Mouse (Mus musculus) left cerebral cortex, postnatal 25 days (tissue): Measurements from ENCODE around the gene Olfr47. TPM values are rescaled to one million over a fixed set of nuclear protein-coding genes. Genes with fewer than 3 reads are reported as not detected.
"Not testable (repeated sequence)": the region's sequence is repeated elsewhere in the genome, so short reads cannot be mapped to it uniquely, and the experiment has no call there.

Source experiments
- DNase-seq, 2 experiments: peaks; one replicate each; pipeline ENCODE4 v3.0.0; 2022; ENCODE audit warnings: low spot score in 2 of 2, mixed read lengths in 1 of 2
- intact Hi-C: fragments of 180-260 bp; cut with DNase I; formaldehyde crosslinking; loops from one replicate; pipeline ENCODE4 v1.15.1; 2025
- total RNA-seq, 2 experiments: library from RNA; stranded (reverse); gene quantifications; 2 replicates each; pipeline ENCODE4 v1.2.3; 2021

Olfr47 gene
- total RNA-seq: not detected

DNA sequence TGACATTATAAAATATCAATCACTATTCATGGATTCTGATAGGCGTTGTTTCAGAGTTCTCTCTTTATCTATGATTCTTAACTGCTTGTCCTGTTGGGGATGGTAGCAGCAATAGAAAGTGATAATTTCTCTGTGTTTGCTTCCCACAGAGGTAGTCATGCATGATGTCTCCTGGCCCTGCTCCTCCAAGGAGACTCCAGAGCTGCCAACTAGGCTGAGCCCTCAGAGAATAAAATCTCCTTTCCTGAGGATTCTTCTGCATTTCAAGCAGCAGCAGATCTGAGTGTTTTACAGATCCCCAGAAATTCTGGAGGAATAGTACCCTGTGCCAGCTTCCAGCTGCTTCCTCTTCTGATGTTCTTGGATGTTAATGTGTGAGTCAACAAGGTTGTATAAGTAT, at the start of gene Olfr47:
TSS of gene Olfr47 (plus strand) at position 275 of the 400 bp plus-strand sequence.
- DNase-seq: peak in 1 of 2 experiments; percentile 12
- intact Hi-C loops: not testable (repeated sequence)

DNA sequence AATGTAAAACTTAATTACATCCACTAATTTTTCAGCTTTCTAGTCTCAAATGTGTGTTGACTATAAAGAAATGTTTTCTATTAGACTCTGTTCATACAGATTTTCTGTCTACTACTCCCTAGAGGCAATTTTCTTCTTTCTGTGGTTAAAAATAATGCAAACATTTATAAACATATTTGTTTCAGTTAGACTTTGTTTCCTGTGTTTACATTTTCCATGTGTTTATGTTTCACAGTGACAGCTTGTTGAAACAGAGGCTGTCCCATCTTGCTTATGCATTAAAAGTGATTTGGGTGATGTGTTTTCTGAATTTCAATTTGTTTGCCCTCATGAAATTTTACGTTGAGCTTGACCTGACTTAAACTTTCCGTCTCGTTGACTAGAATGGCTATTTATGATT, 40.3 kb upstream of the Olfr47 start:
- intact Hi-C loops: no loop called here
- DNase-seq: no peak

DNA sequence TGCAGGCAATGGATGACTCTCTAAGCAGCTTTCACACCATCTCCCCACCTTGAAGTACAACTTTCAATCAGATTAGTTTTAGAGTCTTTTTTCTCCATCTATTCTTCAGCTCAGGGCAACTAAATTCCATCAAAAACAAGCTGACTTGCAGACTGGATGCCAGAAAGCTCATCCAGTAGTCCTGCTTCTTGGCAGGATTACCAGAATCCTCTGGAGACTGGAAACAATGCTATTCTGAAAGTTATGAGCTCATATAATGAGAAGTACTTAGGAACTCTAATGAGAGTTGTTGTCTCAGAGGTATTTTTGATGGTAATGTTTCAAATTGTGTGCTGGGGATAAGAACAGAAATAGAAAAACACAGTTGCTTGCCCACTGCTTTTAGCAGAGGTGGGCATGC, 34.5 kb upstream of the Olfr47 start, which contains the start of gene Olfr435:
TSS of gene Olfr435 (plus strand) at position 366 of the 400 bp plus-strand sequence.
- DNase-seq: peak in 1 of 2 experiments; percentile 12
- intact Hi-C loops: no loop called here

DNA sequence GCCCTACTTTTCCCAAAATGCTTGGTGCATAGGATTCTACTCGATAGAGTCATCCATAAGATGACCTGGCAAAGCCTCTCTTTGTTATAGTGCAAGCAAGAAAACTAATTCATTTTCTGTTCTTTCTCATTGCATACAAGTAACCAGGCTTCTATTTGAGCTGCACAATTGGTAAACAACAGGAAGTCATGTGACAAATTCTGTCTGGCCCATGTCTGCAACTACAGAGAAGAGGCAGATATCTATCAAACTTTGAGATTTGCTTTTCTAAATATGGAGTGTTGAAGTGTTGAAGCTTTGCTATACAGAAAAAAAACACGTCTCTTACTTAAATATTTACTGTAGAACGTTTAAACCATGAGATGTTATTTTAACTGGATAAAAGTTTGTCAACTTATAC, 33.2 kb upstream of the Olfr47 start:
- intact Hi-C loops: no loop called here
- DNase-seq: no peak

DNA sequence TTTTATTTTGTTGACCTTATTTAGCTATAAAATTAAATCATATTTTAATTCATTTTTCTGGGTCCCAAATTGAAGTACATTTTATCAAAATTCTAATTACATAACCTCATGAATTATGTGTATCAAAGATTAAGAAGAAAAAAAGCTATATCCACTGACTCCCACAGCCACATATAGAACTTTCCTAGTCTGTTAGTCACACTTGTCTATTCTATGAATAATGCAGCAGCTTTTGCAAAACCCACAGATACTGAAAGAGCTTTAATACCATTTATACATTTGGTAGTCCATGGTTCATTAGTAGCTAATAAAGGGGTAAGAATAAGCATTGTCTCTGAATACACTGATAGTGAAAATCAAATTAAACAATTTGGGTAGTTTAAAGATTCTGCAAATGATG, 28.5 kb upstream of the Olfr47 start:
- intact Hi-C loops: no loop called here
- DNase-seq: no peak

DNA sequence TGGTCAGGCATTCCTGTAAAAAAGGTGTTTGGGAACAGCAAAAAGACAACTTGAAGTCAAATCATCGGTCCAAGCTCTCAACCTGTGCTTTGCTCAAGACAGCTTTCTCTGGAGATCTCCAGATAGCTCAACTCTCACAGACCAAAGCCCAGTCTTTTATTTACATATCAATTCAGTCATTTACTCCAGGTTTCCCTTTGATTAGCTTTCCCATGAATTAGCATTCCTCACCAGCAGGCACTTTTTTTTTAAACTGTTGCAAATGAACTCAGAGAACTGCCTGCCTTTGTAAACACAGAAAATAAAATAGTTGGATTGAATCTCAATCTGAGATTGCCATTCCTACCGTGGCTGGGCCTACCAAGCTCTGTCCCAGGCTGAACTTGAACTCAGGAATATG, 26.0 kb upstream of the Olfr47 start:
- intact Hi-C loops: no loop called here

DNA sequence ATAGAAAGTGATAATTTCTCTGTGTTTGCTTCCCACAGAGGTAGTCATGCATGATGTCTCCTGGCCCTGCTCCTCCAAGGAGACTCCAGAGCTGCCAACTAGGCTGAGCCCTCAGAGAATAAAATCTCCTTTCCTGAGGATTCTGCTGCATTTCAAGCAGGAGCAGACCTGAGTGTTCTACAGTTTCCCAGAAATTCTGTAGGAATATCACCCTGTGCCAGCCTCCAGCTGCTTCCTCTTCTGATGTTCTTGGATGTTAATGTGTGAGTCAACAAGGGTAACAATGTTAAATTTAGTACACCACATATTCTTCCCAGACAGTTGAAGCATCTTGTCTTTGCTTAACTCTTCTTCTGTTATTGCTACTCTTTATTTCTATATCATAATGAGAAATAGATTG, 18.5 kb upstream of the Olfr47 start, which contains the start of gene Olfr434:
TSS of gene Olfr434 (plus strand) at position 149 of the 400 bp plus-strand sequence.
- peak; percentile 21 to 88 for DNase-seq
- intact Hi-C loops: not testable (repeated sequence)

More for the DNA sequence above, 26.0 kb upstream of the Olfr47 start:
- no peak for DNase-seq

DNA sequence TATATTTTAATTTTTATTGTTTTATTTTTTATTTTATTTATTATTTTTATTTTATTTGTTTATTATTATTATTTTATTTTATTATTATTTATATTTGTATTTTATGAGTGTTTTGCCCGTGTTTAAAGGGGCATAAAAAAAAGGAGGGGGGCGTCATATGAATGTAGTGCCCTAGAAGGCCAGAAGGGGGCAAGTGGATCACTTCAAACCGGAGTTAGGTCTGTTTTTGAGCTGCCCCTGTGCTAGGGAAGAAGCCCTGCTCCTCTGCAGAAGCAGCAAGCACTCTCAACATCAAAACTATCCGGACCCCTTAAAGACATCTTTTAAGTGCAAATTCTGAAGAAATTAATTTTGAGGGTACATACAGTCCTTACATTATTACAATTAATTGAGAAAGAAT, 10.7 kb downstream of the Olfr47 start:
- DNase-seq: no peak
- intact Hi-C loops: no loop called here

DNA sequence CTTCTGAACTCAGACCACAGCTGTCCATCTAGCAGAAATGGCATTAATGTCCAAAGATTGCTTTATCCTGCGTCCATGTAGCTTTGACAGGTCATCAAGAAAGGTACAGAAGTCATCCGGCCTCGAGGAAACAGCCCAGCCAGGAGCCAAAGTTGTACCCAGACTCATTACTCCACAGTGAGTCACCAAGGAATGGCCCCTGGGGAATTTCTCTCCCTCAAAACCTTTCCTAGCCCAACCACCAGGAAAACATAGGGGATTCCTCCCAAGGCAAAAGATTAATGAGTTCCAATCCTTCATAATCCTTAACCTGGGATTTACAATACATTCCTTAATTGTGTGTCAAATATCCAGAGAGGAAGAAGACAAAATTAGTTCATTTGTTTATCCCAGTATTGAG, 16.1 kb downstream of the Olfr47 start:
- intact Hi-C loops: no loop called here
- no peak for DNase-seq

DNA sequence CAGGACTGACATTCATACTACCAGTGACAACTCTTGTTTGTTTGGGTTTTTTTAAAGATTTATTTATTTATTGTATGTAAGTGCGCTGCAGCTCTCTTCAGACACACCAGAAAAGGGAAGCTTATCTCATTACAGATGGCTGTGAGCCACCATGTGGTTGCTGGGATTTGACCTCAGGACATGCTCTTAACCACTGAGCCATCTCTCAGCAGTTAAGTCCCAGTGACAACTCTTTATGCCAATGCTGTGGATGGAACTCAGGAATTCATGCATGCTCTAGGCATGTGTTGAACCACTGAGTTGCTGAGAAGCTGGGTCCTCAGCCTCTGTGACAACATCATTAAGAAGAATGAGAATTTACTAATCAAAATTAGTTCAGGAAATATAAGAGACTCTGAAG, 21.7 kb downstream of the Olfr47 start:
- intact Hi-C loops: loop anchor here (10.0 kb wide), 1 partner anchor 82 kb away; no protein-coding TSS in a partner anchor
- DNase-seq: no peak

DNA sequence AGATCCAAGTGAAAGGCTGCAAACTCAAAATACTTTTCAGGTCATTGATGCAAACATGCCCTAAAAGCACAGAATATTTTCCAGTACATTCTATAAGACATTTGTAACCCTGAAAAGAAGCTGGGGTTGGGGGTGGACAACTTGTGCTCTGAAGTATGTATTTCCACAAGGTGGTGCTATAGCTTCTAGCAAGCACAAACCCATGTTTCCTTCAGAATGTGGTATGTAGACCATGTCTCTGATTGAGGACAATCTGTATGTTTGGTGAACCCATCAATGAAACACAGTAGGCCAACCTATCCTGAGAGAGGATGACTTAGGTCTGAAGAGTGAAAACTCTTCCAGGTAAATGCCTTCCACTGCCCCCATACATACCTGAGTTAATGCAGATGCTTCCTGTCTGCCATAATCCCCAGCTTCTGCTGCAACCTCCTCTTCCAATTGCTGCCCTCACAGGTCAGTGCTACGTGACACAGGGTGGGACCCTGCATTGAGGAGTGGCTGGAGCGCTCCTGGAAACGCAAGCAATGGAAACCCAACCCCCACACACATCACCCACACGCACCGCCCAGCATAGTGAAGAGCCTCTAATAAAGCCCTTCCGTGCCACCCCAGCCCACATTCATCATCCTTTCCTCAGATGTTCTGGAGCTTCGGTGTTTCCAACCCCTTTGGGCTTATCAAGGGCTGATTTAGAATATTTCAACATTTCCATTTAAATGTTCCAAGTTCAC, 23.0 kb downstream of the Olfr47 start:
- intact Hi-C loops: loop anchor here (2.0 to 10.0 kb wide), 2 partner anchors 42 to 80 kb away; no protein-coding TSS in a partner anchor

DNA sequence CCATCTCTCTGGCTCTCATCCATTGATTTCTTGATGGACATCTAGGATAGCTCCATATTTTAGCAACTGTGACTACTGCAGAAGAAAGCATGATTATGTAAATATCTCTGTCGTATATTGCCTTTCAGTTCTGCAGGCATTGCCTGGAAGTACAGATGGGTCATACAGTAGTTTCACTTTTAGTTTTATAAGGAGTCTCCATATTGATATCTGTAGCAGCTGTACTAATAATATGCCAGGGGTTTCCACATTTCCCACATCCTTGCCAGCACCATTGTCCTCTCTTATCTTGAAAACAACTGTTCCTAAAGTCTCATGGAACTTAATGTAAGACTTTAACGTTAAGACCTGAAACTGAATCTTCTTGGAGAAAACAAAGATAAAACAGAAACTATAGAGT, 29.4 kb downstream of the Olfr47 start:
- intact Hi-C loops: loop anchor here (1.0 kb wide), 1 partner anchor 17 kb away; no protein-coding TSS in a partner anchor
- DNase-seq: no peak

More for the DNA sequence above, 23.0 kb downstream of the Olfr47 start:
- DNase-seq: peak in 1 of 2 experiments; percentile 18

DNA sequence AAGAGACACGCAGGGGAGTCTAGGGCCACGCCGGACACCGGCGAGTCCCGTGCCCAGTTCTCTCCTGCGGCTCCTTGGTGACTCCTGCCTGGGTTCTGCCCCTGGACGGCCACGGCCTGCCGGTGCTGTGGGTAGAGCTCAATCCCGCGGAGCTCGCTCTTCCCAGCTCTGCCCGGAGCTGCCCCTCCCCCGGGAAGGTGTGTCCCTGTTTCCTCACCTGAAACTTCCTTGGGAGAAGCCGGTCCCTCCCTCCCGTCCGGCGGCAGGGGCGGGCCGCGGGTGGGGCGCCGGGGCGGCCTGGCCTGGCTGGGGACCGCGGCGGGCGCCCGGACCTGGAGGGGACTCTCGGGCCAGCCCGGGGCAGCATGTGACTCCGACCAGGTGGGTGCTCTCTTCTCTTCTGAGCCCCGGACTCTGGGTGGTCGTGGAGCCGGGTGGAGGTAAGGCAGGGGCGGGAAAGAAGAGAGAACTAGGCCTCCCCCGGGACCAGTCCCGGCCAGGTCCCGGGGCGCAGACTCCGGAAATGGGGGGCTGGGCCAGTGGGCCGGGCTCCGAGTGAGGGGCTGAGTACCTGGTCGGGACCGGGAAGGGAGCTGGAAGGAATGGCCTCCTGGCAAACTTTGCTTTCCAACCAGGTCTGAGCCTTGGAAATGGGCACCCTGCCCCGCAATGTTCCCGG, 34.2 kb downstream of the Olfr47 start, which contains the start of gene Arhgef5:
TSS of gene Arhgef5 (plus strand) at position 220 of the 679 bp plus-strand sequence.
- DNase-seq: no peak
- intact Hi-C loops: no loop called here

DNA sequence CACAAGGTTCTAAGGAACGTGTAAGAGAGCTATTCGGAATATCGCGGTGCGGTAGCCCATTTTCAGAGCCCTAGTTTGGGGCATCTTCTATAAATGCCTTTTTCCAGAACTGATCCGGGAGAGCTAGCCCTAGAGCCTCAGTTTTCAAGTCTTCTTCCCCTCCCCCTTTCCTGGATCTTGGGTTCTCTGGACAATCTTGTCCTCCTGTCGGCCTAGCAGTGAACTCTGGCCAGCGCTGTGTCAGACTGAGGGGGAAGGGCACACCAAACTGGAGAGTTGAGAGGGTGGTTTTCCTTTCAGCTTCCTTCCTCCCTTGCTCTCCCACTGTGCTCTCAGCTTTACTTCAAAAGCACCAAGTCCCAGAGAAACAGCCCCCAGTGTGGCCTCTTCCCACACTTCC, 35.0 kb downstream of the Olfr47 start:
- DNase-seq: no peak
- intact Hi-C loops: no loop called here

DNA sequence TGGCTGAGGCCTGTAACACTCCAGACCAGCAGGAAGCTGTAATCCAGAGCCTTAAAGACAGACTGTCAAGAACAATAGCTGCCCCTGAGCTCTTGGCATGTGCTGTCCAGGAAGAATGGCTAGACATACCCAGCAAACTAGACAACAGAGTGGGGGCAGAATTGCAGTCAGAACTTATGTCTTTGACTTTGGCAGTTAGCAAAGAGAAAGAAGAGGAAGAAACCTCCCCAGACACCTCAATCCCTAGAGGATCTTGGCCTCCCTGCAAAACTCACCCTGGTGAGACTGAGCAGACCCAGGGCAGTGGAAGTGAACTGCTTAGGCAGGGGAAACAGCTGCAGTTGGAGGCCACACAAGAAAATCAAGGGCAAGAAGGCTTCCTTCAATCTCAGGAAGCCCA, 41.3 kb downstream of the Olfr47 start:
- intact Hi-C loops: no loop called here

DNA sequence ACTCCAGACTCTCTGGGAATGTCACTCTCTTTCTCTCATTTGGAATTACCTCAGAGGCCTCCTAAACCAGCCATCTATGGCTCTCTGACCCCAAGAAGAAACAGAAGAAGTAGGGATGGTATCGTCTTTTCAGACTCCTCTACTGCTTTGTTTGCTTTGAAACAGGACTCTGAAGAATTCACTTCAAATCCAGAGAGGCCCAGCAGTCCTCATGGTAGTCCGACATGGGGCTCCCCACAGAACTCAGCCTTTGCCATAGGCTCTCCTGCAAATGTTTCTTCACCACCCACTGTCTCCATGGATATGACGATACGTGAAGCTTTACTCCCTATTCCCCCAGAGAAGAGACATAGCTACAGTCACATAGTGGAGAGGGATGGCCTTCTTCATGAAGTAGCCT, 42.8 kb downstream of the Olfr47 start:
- intact Hi-C loops: no loop called here
- DNase-seq: no peak

More for the DNA sequence above, 41.3 kb downstream of the Olfr47 start:
- DNase-seq: no peak

DNA sequence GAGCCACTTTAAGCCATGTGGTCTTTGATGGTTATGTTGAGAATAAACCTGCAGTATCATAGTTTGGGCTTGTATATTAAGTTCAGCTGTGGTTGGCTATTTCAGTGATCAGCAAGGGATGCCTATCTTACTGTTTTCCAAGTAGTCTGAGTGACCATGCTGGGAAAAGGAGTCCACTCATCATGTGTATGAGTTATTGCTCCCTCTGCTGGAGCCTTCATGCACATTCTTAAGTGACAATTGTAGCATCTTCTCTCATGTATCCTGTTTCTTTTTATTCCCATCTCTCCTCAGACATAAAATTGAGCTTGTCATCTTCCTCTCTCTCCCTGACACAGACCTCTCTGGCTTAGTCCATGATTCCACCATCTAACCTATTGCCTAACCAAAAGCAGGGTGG, 46.9 kb downstream of the Olfr47 start:
- DNase-seq: peak in 1 of 2 experiments; percentile 36
- intact Hi-C loops: no loop called here

DNA sequence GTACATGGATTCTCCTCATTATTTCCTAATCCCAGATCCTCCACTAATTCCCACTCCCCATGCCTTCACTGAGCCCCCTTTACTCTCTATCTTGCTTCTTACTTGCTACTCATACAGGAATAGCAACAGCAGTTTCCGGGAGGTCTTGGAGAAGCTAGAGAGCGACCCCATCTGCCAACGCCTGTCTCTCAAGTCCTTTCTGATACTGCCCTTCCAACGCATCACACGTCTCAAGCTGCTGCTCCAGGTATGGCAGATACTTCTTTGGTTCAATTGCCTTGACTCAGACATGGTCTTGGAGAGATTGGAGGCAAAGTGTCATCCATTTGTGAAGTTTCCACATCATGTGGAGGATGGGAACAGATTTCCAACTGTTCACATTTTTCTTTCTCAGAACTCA, 49.2 kb downstream of the Olfr47 start:
- intact Hi-C loops: no loop called here
- no peak for DNase-seq
